Mouse (Mus musculus): ENCODE measurements around the gene Olfr474. TPM values are rescaled to one million over a fixed set of nuclear protein-coding genes. Genes with fewer than 3 reads are reported as not detected.
"Not testable (repeated sequence)": the region's sequence is repeated elsewhere in the genome, so short reads cannot be mapped to it uniquely, and the experiment has no call there.

Gene Olfr474
- not detected in 2 replicates for polyA plus RNA-seq (2015; fragmentation: Nextera tagmentation; extraction: Ambion mirVana)

- Histone ChIP-seq H3K4me1 (replicated peaks; ENCODE audit: control insufficient read depth, insufficient read depth) (no peaks in the 10 kb centered on the region), H3K36me3 (ENCODE audit: control insufficient read depth, insufficient read depth, low read length) (no peaks in the 10 kb centered on the region), H3K27me3 (ENCODE audit: control insufficient read depth, insufficient read depth, low read length) (no peaks in the 10 kb centered on the region), H3K4me3 (ENCODE audit: low read depth, low read length) (no peak within 1 kb of the TSS), H3K4me2 (replicated peaks; ENCODE audit: low read depth) (no peak within 1 kb of the TSS), H3K9ac (ENCODE audit: low read length) (no peak within 1 kb of the TSS), H3K27ac (replicated peaks) (no peak within 1 kb of the TSS), H3K9me3 (ENCODE audit: control insufficient read depth, low read length) (no peaks in the 10 kb centered on the region)
- 84% methylated on average over 1 of the region's 1 CpGs for WGBS
- ATAC-seq (ENCODE audit: low FRiP score, low TSS enrichment) (no peak), DNase-seq (ENCODE audit: low spot score) (no peak)
- no peak for TF ChIP-seq CTCF (IDR thresholded peaks at IDR 0.05; ENCODE audit: low read depth)
- TF ChIP-seq EP300 (optimal IDR thresholded peaks at IDR 0.05): no peak
These were observed at the start of gene Olfr474 for GRCm38 (mm10) chr7:107954343-107954742. Gene Olfr474 (plus strand): TSS chr7:107954643.

- DNase-seq (ENCODE audit: low spot score) (no peak), ATAC-seq (ENCODE audit: low FRiP score, low TSS enrichment) (no peak)
- H3K27ac ChIP-seq (replicated peaks): no peak within 1 kb of the TSS
- WGBS: 93% methylated on average over 1 of the region's 1 CpGs
- H3K36me3 ChIP-seq (ENCODE audit: control insufficient read depth, insufficient read depth, low read length): no peaks in the 10 kb centered on the region
- no peaks in the 10 kb centered on the region for H3K4me1 ChIP-seq (replicated peaks; ENCODE audit: control insufficient read depth, insufficient read depth)
- no peak within 1 kb of the TSS for H3K4me2 ChIP-seq (replicated peaks; ENCODE audit: low read depth)
- H3K9me3 ChIP-seq (ENCODE audit: control insufficient read depth, low read length): no peaks in the 10 kb centered on the region
- no peaks in the 10 kb centered on the region for H3K27me3 ChIP-seq (ENCODE audit: control insufficient read depth, insufficient read depth, low read length)
- H3K9ac ChIP-seq (ENCODE audit: low read length): no peak within 1 kb of the TSS
- no peak within 1 kb of the TSS for H3K4me3 ChIP-seq (ENCODE audit: low read depth, low read length)
- TF ChIP-seq CTCF (IDR thresholded peaks at IDR 0.05; ENCODE audit: low read depth) (no peak), EP300 (optimal IDR thresholded peaks at IDR 0.05) (no peak)
These were observed 24.3 kb upstream of the Olfr474 start, which contains the start of gene Olfr473 for GRCm38 (mm10) chr7:107930146-107930545. Gene Olfr473 (plus strand): TSS chr7:107930446.

- ATAC-seq (ENCODE audit: low FRiP score, low TSS enrichment); H3K4me1 ChIP-seq (replicated peaks; ENCODE audit: control insufficient read depth, insufficient read depth); H3K27me3 ChIP-seq (ENCODE audit: control insufficient read depth, insufficient read depth, low read length); H3K36me3 ChIP-seq (ENCODE audit: control insufficient read depth, insufficient read depth, low read length); H3K4me3 ChIP-seq (ENCODE audit: low read depth, low read length); H3K4me2 ChIP-seq (replicated peaks; ENCODE audit: low read depth); H3K27ac ChIP-seq (replicated peaks); H3K9me3 ChIP-seq (ENCODE audit: control insufficient read depth, low read length); DNase-seq (ENCODE audit: low spot score); H3K9ac ChIP-seq (ENCODE audit: low read length): not testable (repeated sequence)
- 94% methylated on average over 12 of the region's 12 CpGs for WGBS
These were observed 1.9 kb upstream of the Olfr474 start for GRCm38 (mm10) chr7:107952539-107952938.

- Histone ChIP-seq H3K4me2 (replicated peaks; ENCODE audit: low read depth) (no peak within 1 kb of the TSS), H3K9me3 (ENCODE audit: control insufficient read depth, low read length) (no peaks in the 10 kb centered on the region), H3K4me1 (replicated peaks; ENCODE audit: control insufficient read depth, insufficient read depth) (no peaks in the 10 kb centered on the region), H3K9ac (ENCODE audit: low read length) (no peak within 1 kb of the TSS), H3K36me3 (ENCODE audit: control insufficient read depth, insufficient read depth, low read length) (no peaks in the 10 kb centered on the region), H3K27me3 (ENCODE audit: control insufficient read depth, insufficient read depth, low read length) (no peaks in the 10 kb centered on the region), H3K4me3 (ENCODE audit: low read depth, low read length) (no peak within 1 kb of the TSS), H3K27ac (replicated peaks) (no peak within 1 kb of the TSS)
- ATAC-seq (ENCODE audit: low FRiP score, low TSS enrichment): no peak
- WGBS: 34% methylated on average over 1 of the region's 1 CpGs
- no peak for DNase-seq (ENCODE audit: low spot score)
- TF ChIP-seq CTCF (IDR thresholded peaks at IDR 0.05; ENCODE audit: low read depth): no peak
- TF ChIP-seq EP300 (optimal IDR thresholded peaks at IDR 0.05): no peak
These were observed 10.1 kb downstream of the Olfr474 start, which contains the start of gene Olfr476 for GRCm38 (mm10) chr7:107964503-107964902. Gene Olfr476 (plus strand): TSS chr7:107964803.

GRCm38 (mm10) chr7:107986393-107986792, 31.9 kb downstream of the Olfr474 start, which contains the start of gene Olfr477:
Gene Olfr477 (plus strand): TSS chr7:107986693.
- DNase-seq (ENCODE audit: low spot score) (no peak), ATAC-seq (ENCODE audit: low FRiP score, low TSS enrichment) (no peak)
- no peaks in the 10 kb centered on the region for H3K36me3 ChIP-seq (ENCODE audit: control insufficient read depth, insufficient read depth, low read length)
- no peak within 1 kb of the TSS for H3K4me3 ChIP-seq (ENCODE audit: low read depth, low read length)
- H3K9me3 ChIP-seq (ENCODE audit: control insufficient read depth, low read length): no peaks in the 10 kb centered on the region
- 75% methylated on average over 2 of the region's 2 CpGs for WGBS
- H3K4me2 ChIP-seq (replicated peaks; ENCODE audit: low read depth): no peak within 1 kb of the TSS
- TF ChIP-seq EP300 (optimal IDR thresholded peaks at IDR 0.05) (no peak), CTCF (IDR thresholded peaks at IDR 0.05; ENCODE audit: low read depth) (no peak)
- H3K27me3 ChIP-seq (ENCODE audit: control insufficient read depth, insufficient read depth, low read length): no peaks in the 10 kb centered on the region
- no peak within 1 kb of the TSS for H3K27ac ChIP-seq (replicated peaks)
- H3K9ac ChIP-seq (ENCODE audit: low read length): no peak within 1 kb of the TSS
- H3K4me1 ChIP-seq (replicated peaks; ENCODE audit: control insufficient read depth, insufficient read depth): no peaks in the 10 kb centered on the region

Other genes starting within 250 kb of the Olfr474 start
- gene Cyb5r2, start 196.6 kb upstream of the Olfr474 start, polyA plus RNA-seq (2015; fragmentation: Nextera tagmentation; extraction: Ambion mirVana): 0.04 and 0.08 TPM in 2 replicates
- gene Ovch2, start 153.4 kb upstream of the Olfr474 start, polyA plus RNA-seq (2015; fragmentation: Nextera tagmentation; extraction: Ambion mirVana): not detected in 2 replicates
- gene Olfr467, start 142.4 kb upstream of the Olfr474 start, polyA plus RNA-seq (2015; fragmentation: Nextera tagmentation; extraction: Ambion mirVana): not detected in 2 replicates
- gene Olfr469, start 129.1 kb upstream of the Olfr474 start, polyA plus RNA-seq (2015; fragmentation: Nextera tagmentation; extraction: Ambion mirVana): not detected in 2 replicates
- gene Olfr470, start 107.2 kb upstream of the Olfr474 start, polyA plus RNA-seq (2015; fragmentation: Nextera tagmentation; extraction: Ambion mirVana): not detected in 2 replicates
- 0.04 TPM in 1 of 2 replicates, not detected in the other for gene Olfr472, start 56.7 kb upstream of the Olfr474 start, polyA plus RNA-seq (2015; fragmentation: Nextera tagmentation; extraction: Ambion mirVana)
- not detected in 2 replicates for gene Olfr473, start 24.2 kb upstream of the Olfr474 start, polyA plus RNA-seq (2015; fragmentation: Nextera tagmentation; extraction: Ambion mirVana)
- gene Olfr476, start 10.2 kb downstream of the Olfr474 start, polyA plus RNA-seq (2015; fragmentation: Nextera tagmentation; extraction: Ambion mirVana): not detected in 2 replicates
- gene Olfr477, start 32.0 kb downstream of the Olfr474 start, polyA plus RNA-seq (2015; fragmentation: Nextera tagmentation; extraction: Ambion mirVana): not detected in 2 replicates
- gene Olfr478, start 79.3 kb downstream of the Olfr474 start, polyA plus RNA-seq (2015; fragmentation: Nextera tagmentation; extraction: Ambion mirVana): not detected in 2 replicates
- gene Olfr479, start 96.0 kb downstream of the Olfr474 start, polyA plus RNA-seq (2015; fragmentation: Nextera tagmentation; extraction: Ambion mirVana): not detected in 2 replicates
- not detected in 2 replicates for gene Olfr480, start 112.7 kb downstream of the Olfr474 start, polyA plus RNA-seq (2015; fragmentation: Nextera tagmentation; extraction: Ambion mirVana)
- not detected in 2 replicates for gene Olfr481, start 125.2 kb downstream of the Olfr474 start, polyA plus RNA-seq (2015; fragmentation: Nextera tagmentation; extraction: Ambion mirVana)
- 0.07 and 0.22 TPM in 2 replicates for gene Olfr482, start 142.9 kb downstream of the Olfr474 start, polyA plus RNA-seq (2015; fragmentation: Nextera tagmentation; extraction: Ambion mirVana)
- gene Olfr483, start 146.2 kb downstream of the Olfr474 start, polyA plus RNA-seq (2015; fragmentation: Nextera tagmentation; extraction: Ambion mirVana): not detected in 2 replicates
- gene Olfr484, start 172.8 kb downstream of the Olfr474 start, polyA plus RNA-seq (2015; fragmentation: Nextera tagmentation; extraction: Ambion mirVana): not detected in 2 replicates
- gene Olfr485, start 205.2 kb downstream of the Olfr474 start, polyA plus RNA-seq (2015; fragmentation: Nextera tagmentation; extraction: Ambion mirVana): not detected in 2 replicates
- not detected in 2 replicates for gene Olfr486, start 218.1 kb downstream of the Olfr474 start, polyA plus RNA-seq (2015; fragmentation: Nextera tagmentation; extraction: Ambion mirVana)

Data from stomach, postnatal 0 days (tissue).